Comparison of ENCODE assay signal across 8 mouse cellular contexts in the genomic region with DNA sequence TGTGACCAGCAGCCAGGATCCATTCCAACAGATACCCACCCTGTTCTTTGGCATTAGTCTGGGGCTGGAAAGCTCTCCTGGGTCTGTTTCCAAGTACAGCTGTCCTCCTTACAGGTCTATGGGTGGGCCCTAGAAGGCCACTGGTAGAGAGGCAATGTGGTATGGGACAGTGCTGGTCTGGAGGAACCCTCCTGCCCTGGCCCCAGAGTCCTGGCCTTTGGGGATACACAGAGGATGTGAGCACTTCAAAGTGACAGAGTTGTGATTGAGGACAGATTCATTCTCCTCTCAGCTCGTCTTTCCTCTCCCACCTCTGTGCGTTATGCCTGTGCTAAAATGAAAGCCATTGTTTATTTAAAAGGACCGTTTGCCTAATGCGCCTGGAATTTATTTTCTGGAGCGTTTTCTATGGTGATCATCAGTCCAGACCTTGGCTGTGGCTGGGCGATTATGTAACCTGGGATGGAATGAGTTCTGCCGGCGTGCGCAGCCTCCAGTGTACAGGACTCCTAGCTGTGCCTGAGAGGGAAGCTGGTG.
DNase-seq lines count a peak whose midpoint lies in the region; ATAC-seq lines count a peak whose summit lies in the region.

No protein-coding gene starts in this region.

- 52% methylated on average over 9 of the region's 9 CpGs for WGBS in embryonic facial prominence, embryonic 10.5 days
- 20% methylated on average over 9 of the region's 9 CpGs for WGBS in stomach, embryonic 15.5 days
- WGBS in hindbrain, embryonic 16.5 days, result 60% methylated on average over 9 of the region's 9 CpGs
- 66% methylated on average over 9 of the region's 9 CpGs for WGBS in hindbrain, embryonic 11.5 days

- peak; percentile 80 for ATAC-seq in stomach, embryonic 15.5 days (ENCODE audit: insufficient read depth, low FRiP score, low read depth)
- no peak for ATAC-seq in hindbrain, embryonic 16.5 days
- ATAC-seq in hindbrain, embryonic 11.5 days (ENCODE audit: low FRiP score), result no peak
- ATAC-seq in erythroblast, adult 5-6 weeks (replicated peaks; ENCODE audit: low FRiP score, poor library complexity, severe bottlenecking), result no peak

- H3K9me3 ChIP-seq in embryonic facial prominence, embryonic 10.5 days, result no peaks in the 10 kb centered on the region
- H3K9me3 ChIP-seq in stomach, embryonic 15.5 days, result no peaks in the 10 kb centered on the region
- H3K9me3 ChIP-seq in hindbrain, embryonic 16.5 days (ENCODE audit: control insufficient read depth, low read length), result no peaks in the 10 kb centered on the region
- no peaks in the 10 kb centered on the region for H3K9me3 ChIP-seq in hindbrain, embryonic 11.5 days (ENCODE audit: control insufficient read depth, low read length)

- H3K27ac ChIP-seq in embryonic facial prominence, embryonic 10.5 days (replicated peaks), result peak overlapping the region; percentile 65; the same call in 1 of the 2 replicates
- H3K27ac ChIP-seq in stomach, embryonic 15.5 days, result peak overlapping the region; percentile 87
- no peak overlapping the region for H3K27ac ChIP-seq in hindbrain, embryonic 16.5 days (ENCODE audit: low read depth, low read length)
- no peak overlapping the region for H3K27ac ChIP-seq in hindbrain, embryonic 11.5 days (ENCODE audit: low read depth, low read length)

- no peak overlapping the region for H3K9ac ChIP-seq in stomach, embryonic 15.5 days
- no peak overlapping the region for H3K9ac ChIP-seq in hindbrain, embryonic 16.5 days (ENCODE audit: low read depth, low read length)
- H3K9ac ChIP-seq in hindbrain, embryonic 11.5 days (ENCODE audit: low read depth, low read length), result no peak overlapping the region

- no peak for DNase-seq in embryonic facial prominence, embryonic 10.5 days (ENCODE audit: low spot score)
- DNase-seq in heart, adult 9 months (ENCODE audit: low spot score in 2 of 2), result peak; percentile 90 to 92
- peak; percentile 42 for DNase-seq in kidney, postnatal 14 days
- DNase-seq in hindbrain, embryonic 11.5 days (ENCODE audit: low spot score), result no peak
- no peak for DNase-seq in cerebellum, adult 9-10 months

- no peak overlapping the region for H3K4me2 ChIP-seq in stomach, embryonic 15.5 days
- H3K4me2 ChIP-seq in hindbrain, embryonic 16.5 days (ENCODE audit: low read length), result no peak overlapping the region
- no peak overlapping the region for H3K4me2 ChIP-seq in hindbrain, embryonic 11.5 days (replicated peaks; ENCODE audit: low read depth, low read length)

- no peaks in the 10 kb centered on the region for H3K36me3 ChIP-seq in embryonic facial prominence, embryonic 10.5 days (replicated peaks)
- H3K36me3 ChIP-seq in stomach, embryonic 15.5 days, result no peaks in the 10 kb centered on the region
- H3K36me3 ChIP-seq in hindbrain, embryonic 16.5 days (ENCODE audit: control insufficient read depth, insufficient read depth, low read length), result no peaks in the 10 kb centered on the region
- H3K36me3 ChIP-seq in hindbrain, embryonic 11.5 days (ENCODE audit: control insufficient read depth, insufficient read depth, low read length), result no peaks in the 10 kb centered on the region

- no peak overlapping the region for H3K4me3 ChIP-seq in embryonic facial prominence, embryonic 10.5 days
- H3K4me3 ChIP-seq in stomach, embryonic 15.5 days (replicated peaks), result no peak overlapping the region
- H3K4me3 ChIP-seq in hindbrain, embryonic 16.5 days (ENCODE audit: low read length), result no peak overlapping the region
- no peak overlapping the region for H3K4me3 ChIP-seq in hindbrain, embryonic 11.5 days (ENCODE audit: low read depth, low read length)

- no peaks in the 10 kb centered on the region for H3K27me3 ChIP-seq in embryonic facial prominence, embryonic 10.5 days (replicated peaks; ENCODE audit: low read depth, poor library complexity, severe bottlenecking)
- H3K27me3 ChIP-seq in stomach, embryonic 15.5 days (replicated peaks), result no peaks in the 10 kb centered on the region
- no peaks in the 10 kb centered on the region for H3K27me3 ChIP-seq in hindbrain, embryonic 16.5 days (replicated peaks; ENCODE audit: control insufficient read depth, insufficient read depth, low read length)
- no peaks in the 10 kb centered on the region for H3K27me3 ChIP-seq in hindbrain, embryonic 11.5 days (ENCODE audit: control insufficient read depth, insufficient read depth, low read length)

- peaks cover 41% of the 10 kb centered on the region for H3K4me1 ChIP-seq in embryonic facial prominence, embryonic 10.5 days
- H3K4me1 ChIP-seq in stomach, embryonic 15.5 days, result peaks cover 8% of the 10 kb centered on the region
- H3K4me1 ChIP-seq in hindbrain, embryonic 16.5 days (ENCODE audit: control insufficient read depth, insufficient read depth, low read depth, low read length), result no peaks in the 10 kb centered on the region
- no peaks in the 10 kb centered on the region for H3K4me1 ChIP-seq in hindbrain, embryonic 11.5 days (replicated peaks; ENCODE audit: control insufficient read depth, insufficient read depth, low read length)

Comparison
In these comparisons a context has a peak if more than half of its experiments do, and no peak if none do; other contexts are left out.
1. DNase-seq: peak in heart, adult 9 months (2 of 2) and kidney, postnatal 14 days (single experiment); none in embryonic facial prominence, embryonic 10.5 days (single experiment), hindbrain, embryonic 11.5 days (single experiment) and cerebellum, adult 9-10 months (single experiment).
2. H3K27ac ChIP-seq: peak in embryonic facial prominence, embryonic 10.5 days (single experiment) and stomach, embryonic 15.5 days (single experiment); none in hindbrain, embryonic 16.5 days (single experiment) and hindbrain, embryonic 11.5 days (single experiment).